41 mouse cellular contexts compared by ENCODE assay signal in the genomic region with DNA sequence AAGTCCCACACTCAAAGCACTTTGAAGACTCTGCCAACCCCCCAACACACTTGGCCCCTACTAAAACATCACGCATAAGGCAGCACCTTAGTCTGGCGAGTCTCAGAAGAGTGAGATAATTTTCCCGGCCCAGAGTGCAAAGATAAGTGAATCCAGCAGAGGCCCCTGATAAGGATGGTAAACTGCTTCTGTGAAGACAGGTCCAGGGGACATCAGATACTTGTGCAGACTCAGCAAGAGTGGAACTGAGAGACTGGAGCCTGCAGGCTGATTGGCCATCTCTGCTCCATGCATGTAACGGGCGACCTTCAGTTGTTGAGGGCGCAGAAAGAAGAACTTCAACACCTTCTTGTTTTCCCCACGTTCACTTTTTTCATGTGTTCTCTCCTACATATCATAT. TPM values are rescaled to one million over a fixed set of nuclear protein-coding genes. Genes with fewer than 3 reads are reported as not detected.
"Had no signal": no experiment of that assay in that cellular context is flagged by ENCODE, and none has a peak within 500 bp of the region (broad histone marks: within the 10 kb centered on the region; RNA-seq: fewer than 3 reads in every experiment).

No protein-coding gene starts in this region.

- H3K4me3 ChIP-seq: gastrocnemius, adult 2 months; heart, embryonic 13.5 days; hindbrain, embryonic 10.5 days; hindbrain, embryonic 12.5 days; intestine, embryonic 15.5 days; kidney, embryonic 15.5 days; limb, embryonic 13.5 days; limb, embryonic 15.5 days had no signal

- H3K4me1 ChIP-seq: hindbrain, embryonic 10.5 days; hindbrain, embryonic 12.5 days; intestine, embryonic 15.5 days; kidney, embryonic 15.5 days; limb, embryonic 13.5 days; limb, embryonic 15.5 days had no signal

- H3K36me3 ChIP-seq: heart, embryonic 13.5 days; hindbrain, embryonic 10.5 days; hindbrain, embryonic 12.5 days; intestine, embryonic 15.5 days; kidney, embryonic 15.5 days; limb, embryonic 13.5 days; limb, embryonic 15.5 days had no signal

- H3K9ac ChIP-seq: heart, embryonic 13.5 days; hindbrain, embryonic 12.5 days; hindbrain, embryonic 14.5 days; intestine, embryonic 15.5 days; kidney, embryonic 15.5 days; limb, embryonic 13.5 days; limb, embryonic 15.5 days; liver, embryonic 14.5 days had no signal

- ATAC-seq: forebrain, embryonic 16.5 days; hindbrain, embryonic 16.5 days; inflammation-experienced regulatory T-cells, adult 6 months; intestine, embryonic 15.5 days; intestine, postnatal 0 days had no signal

- H3K4me2 ChIP-seq: heart, embryonic 11.5 days; heart, embryonic 13.5 days; hindbrain, embryonic 12.5 days; hindbrain, embryonic 14.5 days; intestine, embryonic 15.5 days; kidney, embryonic 15.5 days; limb, embryonic 13.5 days; limb, embryonic 15.5 days had no signal

- H3K27me3 ChIP-seq: heart, embryonic 13.5 days; hindbrain, embryonic 12.5 days; intestine, embryonic 15.5 days; kidney, embryonic 15.5 days; limb, embryonic 13.5 days; limb, embryonic 15.5 days had no signal

- H3K9me3 ChIP-seq: heart, embryonic 13.5 days; hindbrain, embryonic 10.5 days; hindbrain, embryonic 12.5 days; intestine, embryonic 15.5 days; kidney, embryonic 15.5 days; limb, embryonic 13.5 days; limb, embryonic 15.5 days had no signal

- DNase-seq: gastrocnemius, adult 2 months; gastrocnemius, postnatal 10 days; gastrocnemius, postnatal 25 days; heart, adult 18-20 months; heart, postnatal 14 days; heart, postnatal 4 days; kidney, adult 18-20 months; kidney, adult 9 months; kidney, postnatal 14 days; kidney, postnatal 36 days; layer of hippocampus, adult 9-11 months; layer of hippocampus, postnatal 36 days; left cerebral cortex, postnatal 4 days had no signal

- H3K27ac ChIP-seq: gastrocnemius, adult 2 months; heart, embryonic 13.5 days; hindbrain, embryonic 10.5 days; hindbrain, embryonic 12.5 days; hindbrain, embryonic 14.5 days; intestine, embryonic 15.5 days; kidney, embryonic 15.5 days; kidney, postnatal 0 days; limb, embryonic 13.5 days; limb, embryonic 15.5 days; liver, embryonic 14.5 days had no signal

RNA-seq across cellular contexts. Expression of gene Sel1l2, which starts 47.1 kb away (rescaled TPM):
- total RNA-seq: gastrocnemius, postnatal 4 days; granulocyte monocyte progenitor cell, adult 5-6 weeks; heart, adult 18-20 months; heart, postnatal 14 days; heart, postnatal 4 days; layer of hippocampus, adult 18-20 months; layer of hippocampus, adult 8-10 months; layer of hippocampus, postnatal 14 days; layer of hippocampus, postnatal 36 days; left cerebral cortex, adult 18-20 months; left cerebral cortex, adult 8-10 months; left cerebral cortex, postnatal 10 days; left cerebral cortex, postnatal 25 days; left cerebral cortex, postnatal 4 days had no signal
- polyA plus RNA-seq: forebrain, embryonic 16.5 days; frontal cortex, adult 2 months; heart, embryonic 11.5 days; heart, embryonic 13.5 days; heart, postnatal 0 days; hindbrain, embryonic 10.5 days; hindbrain, embryonic 12.5 days; hindbrain, embryonic 14.5 days; hindbrain, embryonic 16.5 days; inflammation-experienced regulatory T-cells, adult 6 months; intestine, embryonic 15.5 days; intestine, postnatal 0 days; kidney, embryonic 15.5 days; kidney, postnatal 0 days; large intestine, adult 2 months; limb, embryonic 11.5 days; limb, embryonic 13.5 days; limb, embryonic 15.5 days; liver, embryonic 14.5 days had no signal

RNA-seq across cellular contexts. Expression of gene Macrod2, which starts 52.7 kb away (rescaled TPM):
- polyA plus RNA-seq: inflammation-experienced regulatory T-cells, adult 6 months had no signal
